Mouse (Mus musculus): ENCODE data around the gene Rnf216. TPM values are rescaled to one million over a fixed set of nuclear protein-coding genes. Genes with fewer than 3 reads are reported as not detected.

Rnf216 gene
- polyA plus RNA-seq, 1 experiment from 2014 or later = 14.6 TPM

DNA sequence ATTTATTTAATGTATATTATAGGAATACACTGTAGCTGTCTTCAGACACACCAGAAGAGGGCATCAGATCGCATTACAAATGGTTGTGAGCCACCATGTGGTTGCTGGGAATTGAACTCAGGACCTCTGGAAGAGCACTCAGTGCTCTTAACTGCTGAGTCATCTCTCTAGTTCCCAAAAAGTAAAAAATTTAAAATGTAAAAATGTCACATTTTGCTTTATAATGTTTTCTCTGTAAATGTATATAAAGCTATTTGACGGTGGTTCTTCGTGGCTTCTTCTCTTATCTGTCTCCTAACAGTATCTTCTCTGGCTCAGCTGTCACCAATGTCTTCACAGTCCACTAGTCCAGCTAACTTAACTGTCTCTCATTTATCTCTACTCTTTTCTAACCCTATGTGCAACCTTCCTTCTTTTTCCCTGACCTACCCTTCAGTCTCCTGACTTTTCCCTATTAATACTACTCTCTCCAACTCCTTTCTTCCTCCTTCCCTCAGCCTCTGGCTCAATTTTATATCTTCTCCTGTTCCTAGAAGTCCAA, 36.1 kb downstream of the Rnf216 start:
- H3K36me3 ChIP-seq (ENCODE audit: control insufficient read depth, insufficient read depth) = peaks cover 48% of the 10 kb centered on the region
- H3K4me2 ChIP-seq (ENCODE audit: low read depth, low read length) = no peak overlapping the region
- H3K4me1 ChIP-seq (ENCODE audit: control insufficient read depth, low read depth, low read length) = no peaks in the 10 kb centered on the region
- WGBS (ENCODE audit: insufficient replicate concordance) = 46% methylated on average over 3 of the region's 3 CpGs
- H3K27ac ChIP-seq (ENCODE audit: low read length) = 0 out of 2 replicates have a peak overlapping the region, but pooled peaks have one; percentile 6
- H3K27me3 ChIP-seq (ENCODE audit: control insufficient read depth, insufficient read depth, low read depth, low read length) = no peaks in the 10 kb centered on the region
- H3K9ac ChIP-seq (ENCODE audit: low read depth, low read length) = no peak overlapping the region
- ATAC-seq (ENCODE audit: low read depth) = no peak
- H3K4me3 ChIP-seq (ENCODE audit: low read depth, low read length) = no peak overlapping the region
- H3K9me3 ChIP-seq (replicated peaks; ENCODE audit: control insufficient read depth, low read length) = no peaks in the 10 kb centered on the region

DNA sequence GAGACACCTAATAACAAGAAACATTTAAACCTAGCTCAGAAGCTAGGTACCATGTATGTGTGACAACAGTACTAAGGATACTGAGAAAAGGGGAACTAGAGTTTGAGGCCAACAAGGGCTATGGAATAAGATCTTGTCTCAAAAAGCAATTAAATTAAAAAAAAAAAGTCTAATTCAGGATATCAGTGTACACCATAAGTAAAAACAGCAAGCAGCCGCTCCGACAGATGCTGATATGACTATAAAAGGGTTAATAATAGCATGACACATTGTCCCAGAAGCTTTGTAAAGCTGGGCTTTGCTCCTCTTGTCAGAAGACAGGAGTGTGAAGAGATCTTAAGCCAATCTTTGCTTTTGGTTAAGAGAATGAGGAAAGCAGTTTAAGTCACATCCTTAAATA, 36.8 kb downstream of the Rnf216 start:
- WGBS (ENCODE audit: insufficient replicate concordance) = 88% methylated on average over 2 of the region's 2 CpGs
- no peak overlapping the region for H3K4me2 ChIP-seq (ENCODE audit: low read depth, low read length)
- no peaks in the 10 kb centered on the region for H3K9me3 ChIP-seq (replicated peaks; ENCODE audit: control insufficient read depth, low read length)
- no peak for ATAC-seq (ENCODE audit: low read depth)
- no peaks in the 10 kb centered on the region for H3K4me1 ChIP-seq (ENCODE audit: control insufficient read depth, low read depth, low read length)
- no peak overlapping the region for H3K27ac ChIP-seq (ENCODE audit: low read length)
- H3K36me3 ChIP-seq (ENCODE audit: control insufficient read depth, insufficient read depth) = peaks cover 47% of the 10 kb centered on the region
- no peaks in the 10 kb centered on the region for H3K27me3 ChIP-seq (ENCODE audit: control insufficient read depth, insufficient read depth, low read depth, low read length)
- no peak overlapping the region for H3K9ac ChIP-seq (ENCODE audit: low read depth, low read length)
- H3K4me3 ChIP-seq (ENCODE audit: low read depth, low read length) = no peak overlapping the region

DNA sequence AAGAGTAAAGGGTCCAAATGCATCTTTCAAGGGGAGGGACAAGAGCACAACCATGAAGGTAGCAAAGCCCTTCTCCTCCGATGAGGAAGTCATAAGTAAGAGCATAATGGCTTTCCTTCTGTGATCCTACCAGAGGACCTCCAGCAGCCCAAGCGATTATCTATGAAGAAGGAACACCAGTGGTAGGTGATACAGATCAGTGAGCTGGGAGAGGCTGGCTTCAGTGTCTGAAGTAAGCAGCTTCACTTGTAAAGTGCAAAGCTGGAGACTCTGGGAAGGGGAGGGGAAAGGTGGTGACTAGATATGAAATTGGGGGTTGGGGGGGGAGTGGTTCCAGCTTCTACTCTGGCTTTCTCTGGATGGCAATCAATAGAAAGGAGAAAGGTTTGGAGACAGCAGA, 43.7 kb downstream of the Rnf216 start:
- 57% methylated on average over 2 of the region's 2 CpGs for WGBS (ENCODE audit: insufficient replicate concordance)
- Histone ChIP-seq H3K27me3 (ENCODE audit: control insufficient read depth, insufficient read depth, low read depth, low read length) (no peaks in the 10 kb centered on the region), H3K4me1 (ENCODE audit: control insufficient read depth, low read depth, low read length) (peaks cover 30% of the 10 kb centered on the region), H3K4me2 (ENCODE audit: low read depth, low read length) (no peak overlapping the region), H3K9ac (ENCODE audit: low read depth, low read length) (no peak overlapping the region), H3K9me3 (replicated peaks; ENCODE audit: control insufficient read depth, low read length) (no peaks in the 10 kb centered on the region), H3K36me3 (ENCODE audit: control insufficient read depth, insufficient read depth) (peaks cover 32% of the 10 kb centered on the region), H3K4me3 (ENCODE audit: low read depth, low read length) (no peak overlapping the region), H3K27ac (ENCODE audit: low read length) (peak overlapping the region; percentile 48; the same call in 1 of the 2 replicates)
- no peak for ATAC-seq (ENCODE audit: low read depth)

DNA sequence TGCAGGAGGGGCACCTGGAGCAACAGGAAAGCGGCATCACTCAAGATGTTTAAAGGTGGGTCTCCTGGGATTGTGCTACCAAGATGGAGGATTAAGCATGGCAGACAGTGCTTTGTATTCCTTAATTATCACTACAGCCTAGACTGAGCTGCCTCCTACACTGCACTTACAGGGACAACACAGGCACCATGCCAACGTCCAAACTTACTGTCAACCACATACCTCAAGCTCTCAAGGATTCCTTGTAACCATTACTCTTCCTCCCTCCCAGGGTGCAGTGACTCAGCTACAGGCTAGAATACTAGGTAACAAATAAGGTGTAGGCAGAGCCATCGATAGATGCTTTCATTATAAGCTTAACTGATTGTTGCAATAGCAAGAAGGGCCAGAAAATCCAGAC, 44.4 kb downstream of the Rnf216 start:
- peaks cover 30% of the 10 kb centered on the region for H3K4me1 ChIP-seq (ENCODE audit: control insufficient read depth, low read depth, low read length)
- no peak overlapping the region for H3K4me2 ChIP-seq (ENCODE audit: low read depth, low read length)
- H3K9ac ChIP-seq (ENCODE audit: low read depth, low read length) = no peak overlapping the region
- no peaks in the 10 kb centered on the region for H3K9me3 ChIP-seq (replicated peaks; ENCODE audit: control insufficient read depth, low read length)
- H3K36me3 ChIP-seq (ENCODE audit: control insufficient read depth, insufficient read depth) = peaks cover 32% of the 10 kb centered on the region
- peak overlapping the region; percentile 48; the same call in 1 of the 2 replicates for H3K27ac ChIP-seq (ENCODE audit: low read length)
- no peak overlapping the region for H3K4me3 ChIP-seq (ENCODE audit: low read depth, low read length)
- ATAC-seq (ENCODE audit: low read depth) = no peak
- no peaks in the 10 kb centered on the region for H3K27me3 ChIP-seq (ENCODE audit: control insufficient read depth, insufficient read depth, low read depth, low read length)
- 80% methylated on average over 3 of the region's 3 CpGs for WGBS (ENCODE audit: insufficient replicate concordance)

DNA sequence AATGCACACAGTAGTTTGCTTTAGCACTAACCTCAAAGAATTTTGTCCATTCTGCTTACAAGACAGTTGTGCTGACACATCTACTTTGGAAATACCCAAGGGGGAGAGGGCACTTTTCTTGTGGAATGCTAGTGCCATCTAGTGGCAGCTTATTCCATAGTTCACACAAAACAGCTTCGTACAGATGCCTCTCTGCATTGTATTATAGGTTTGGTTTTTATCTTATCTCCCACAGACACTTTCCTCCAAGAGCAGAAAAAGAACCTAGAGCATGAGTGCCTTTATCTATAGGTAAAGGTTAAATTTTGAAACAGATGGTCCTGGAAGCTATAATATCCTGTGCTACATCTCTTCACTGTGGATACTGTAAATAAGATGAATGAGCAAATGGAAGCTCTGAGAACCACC, 46.2 kb downstream of the Rnf216 start:
- H3K9ac ChIP-seq (ENCODE audit: low read depth, low read length) = no peak overlapping the region
- peak overlapping the region; percentile 43 for H3K4me2 ChIP-seq (ENCODE audit: low read depth, low read length)
- H3K9me3 ChIP-seq (replicated peaks; ENCODE audit: control insufficient read depth, low read length) = no peaks in the 10 kb centered on the region
- H3K4me3 ChIP-seq (ENCODE audit: low read depth, low read length) = no peak overlapping the region
- peaks cover 29% of the 10 kb centered on the region for H3K36me3 ChIP-seq (ENCODE audit: control insufficient read depth, insufficient read depth)
- H3K27me3 ChIP-seq (ENCODE audit: control insufficient read depth, insufficient read depth, low read depth, low read length) = no peaks in the 10 kb centered on the region
- peak overlapping the region; percentile 83 for H3K27ac ChIP-seq (ENCODE audit: low read length)
- WGBS (ENCODE audit: insufficient replicate concordance) = 8% methylated on average over 1 of the region's 1 CpGs
- ATAC-seq (ENCODE audit: low read depth) = peak; percentile 83
- H3K4me1 ChIP-seq (ENCODE audit: control insufficient read depth, low read depth, low read length) = peaks cover 34% of the 10 kb centered on the region

DNA sequence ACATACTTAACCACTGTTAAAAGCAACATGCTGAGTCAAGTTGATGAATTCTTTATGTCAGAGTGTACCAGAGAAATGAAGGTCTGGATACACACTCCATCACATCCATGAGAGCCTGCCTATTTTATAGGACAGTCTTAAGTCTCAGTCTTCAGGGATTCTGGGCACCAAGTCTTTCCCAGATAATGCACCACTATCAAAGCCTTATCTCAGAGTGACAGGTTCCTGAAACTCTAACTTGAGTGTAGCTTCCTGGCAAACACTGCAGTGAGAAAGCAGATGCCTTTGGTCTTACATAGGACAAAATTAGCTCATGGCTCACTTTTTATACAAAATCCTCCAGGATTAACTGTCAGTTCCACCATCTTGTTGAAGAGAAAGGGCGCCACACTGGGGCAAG, 46.7 kb downstream of the Rnf216 start:
- 70% methylated on average over 1 of the region's 1 CpGs for WGBS (ENCODE audit: insufficient replicate concordance)
- Histone ChIP-seq H3K27me3 (ENCODE audit: control insufficient read depth, insufficient read depth, low read depth, low read length) (no peaks in the 10 kb centered on the region), H3K4me1 (ENCODE audit: control insufficient read depth, low read depth, low read length) (peaks cover 39% of the 10 kb centered on the region), H3K4me2 (ENCODE audit: low read depth, low read length) (peak overlapping the region; percentile 43), H3K27ac (ENCODE audit: low read length) (peak overlapping the region; percentile 74), H3K9ac (ENCODE audit: low read depth, low read length) (no peak overlapping the region), H3K9me3 (replicated peaks; ENCODE audit: control insufficient read depth, low read length) (no peaks in the 10 kb centered on the region), H3K4me3 (ENCODE audit: low read depth, low read length) (no peak overlapping the region), H3K36me3 (ENCODE audit: control insufficient read depth, insufficient read depth) (peaks cover 29% of the 10 kb centered on the region)
- peak; percentile 79 for ATAC-seq (ENCODE audit: low read depth)

DNA sequence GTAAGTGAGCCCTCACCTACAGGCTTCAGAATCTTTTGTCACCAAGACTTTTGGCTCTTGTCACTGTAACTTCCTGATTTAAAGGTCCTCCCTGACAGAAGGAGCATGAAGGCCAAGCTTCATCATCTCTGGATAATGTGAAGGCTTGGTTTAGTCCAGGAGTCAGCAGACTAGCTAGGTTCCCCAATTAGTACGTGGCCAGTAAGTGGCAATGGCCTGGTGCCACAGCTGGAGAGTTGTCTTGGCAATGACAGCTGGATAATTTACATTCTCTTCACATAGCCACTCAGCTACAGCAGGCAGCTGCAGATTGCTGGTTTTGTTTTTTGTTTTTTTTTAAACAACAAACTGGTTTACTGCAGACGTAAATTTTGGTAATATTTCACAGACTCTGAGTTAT, 47.6 kb downstream of the Rnf216 start:
- Histone ChIP-seq H3K4me1 (ENCODE audit: control insufficient read depth, low read depth, low read length) (peaks cover 48% of the 10 kb centered on the region), H3K27me3 (ENCODE audit: control insufficient read depth, insufficient read depth, low read depth, low read length) (no peaks in the 10 kb centered on the region), H3K27ac (ENCODE audit: low read length) (peak overlapping the region; percentile 53; the same call in 1 of the 2 replicates), H3K36me3 (ENCODE audit: control insufficient read depth, insufficient read depth) (peaks cover 29% of the 10 kb centered on the region), H3K9ac (ENCODE audit: low read depth, low read length) (no peak overlapping the region), H3K9me3 (replicated peaks; ENCODE audit: control insufficient read depth, low read length) (no peaks in the 10 kb centered on the region), H3K4me2 (ENCODE audit: low read depth, low read length) (no peak overlapping the region), H3K4me3 (ENCODE audit: low read depth, low read length) (no peak overlapping the region)
- no peak for ATAC-seq (ENCODE audit: low read depth)
- WGBS (ENCODE audit: insufficient replicate concordance) = 89% methylated on average over 2 of the region's 2 CpGs

DNA sequence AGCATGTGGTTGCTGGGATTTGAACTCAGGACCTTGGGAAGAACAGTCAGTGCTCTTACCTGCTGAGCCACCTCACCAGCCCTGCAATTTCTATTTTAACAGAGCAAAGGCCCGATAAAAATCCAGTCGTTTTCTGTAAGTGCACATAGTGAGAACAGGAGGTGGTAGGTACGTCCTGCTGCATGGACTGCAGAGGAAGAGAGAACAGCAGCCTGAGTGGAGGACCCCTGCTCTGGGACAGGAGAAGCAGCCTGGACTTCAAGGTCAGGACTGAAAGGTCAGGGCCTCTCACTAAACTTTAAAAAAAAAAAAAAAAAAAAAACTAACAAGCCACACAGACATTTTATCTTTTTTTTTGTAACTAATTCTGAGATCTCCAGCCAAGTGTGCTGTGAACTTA, 50.5 kb downstream of the Rnf216 start:
- WGBS (ENCODE audit: insufficient replicate concordance) = 84% methylated on average over 3 of the region's 3 CpGs
- Histone ChIP-seq H3K4me1 (ENCODE audit: control insufficient read depth, low read depth, low read length) (peaks cover 68% of the 10 kb centered on the region), H3K27ac (ENCODE audit: low read length) (no peak overlapping the region; the same call in 1 of the 2 replicates), H3K4me3 (ENCODE audit: low read depth, low read length) (no peak overlapping the region), H3K36me3 (ENCODE audit: control insufficient read depth, insufficient read depth) (peaks cover 13% of the 10 kb centered on the region), H3K4me2 (ENCODE audit: low read depth, low read length) (no peak overlapping the region), H3K9me3 (replicated peaks; ENCODE audit: control insufficient read depth, low read length) (no peaks in the 10 kb centered on the region), H3K27me3 (ENCODE audit: control insufficient read depth, insufficient read depth, low read depth, low read length) (no peaks in the 10 kb centered on the region), H3K9ac (ENCODE audit: low read depth, low read length) (no peak overlapping the region)
- no peak for ATAC-seq (ENCODE audit: low read depth)

DNA sequence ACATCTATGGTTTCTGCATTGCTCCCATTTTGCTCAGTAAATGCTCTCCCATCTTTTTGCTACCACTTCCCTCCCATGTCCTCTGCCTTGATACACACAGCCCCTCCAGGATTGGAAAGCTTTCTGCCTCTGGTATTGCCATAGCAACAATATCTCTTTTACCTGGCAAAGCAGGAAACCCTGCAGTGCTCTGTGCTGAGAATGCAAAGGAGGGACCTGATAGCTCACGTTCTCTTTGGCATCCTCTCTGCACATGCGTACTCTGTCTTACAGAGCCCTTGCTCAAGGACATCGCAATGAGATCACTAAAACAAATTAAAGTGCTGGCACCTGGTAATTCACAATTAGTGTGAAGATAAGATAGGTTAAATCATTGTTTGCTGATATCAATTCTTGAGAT, 51.3 kb downstream of the Rnf216 start:
- H3K4me3 ChIP-seq (ENCODE audit: low read depth, low read length) = no peak overlapping the region
- H3K4me1 ChIP-seq (ENCODE audit: control insufficient read depth, low read depth, low read length) = peaks cover 67% of the 10 kb centered on the region
- ATAC-seq (ENCODE audit: low read depth) = no peak
- WGBS (ENCODE audit: insufficient replicate concordance) = 65% methylated on average over 3 of the region's 3 CpGs
- no peaks in the 10 kb centered on the region for H3K27me3 ChIP-seq (ENCODE audit: control insufficient read depth, insufficient read depth, low read depth, low read length)
- H3K9ac ChIP-seq (ENCODE audit: low read depth, low read length) = no peak overlapping the region
- H3K36me3 ChIP-seq (ENCODE audit: control insufficient read depth, insufficient read depth) = peaks cover 11% of the 10 kb centered on the region
- no peaks in the 10 kb centered on the region for H3K9me3 ChIP-seq (replicated peaks; ENCODE audit: control insufficient read depth, low read length)
- H3K4me2 ChIP-seq (ENCODE audit: low read depth, low read length) = no peak overlapping the region
- peak overlapping the region; percentile 72 for H3K27ac ChIP-seq (ENCODE audit: low read length)

All from liver, embryonic 16.5 days (tissue).